Mouse (Mus musculus): ENCODE data around the gene Ttc25.

DNA sequence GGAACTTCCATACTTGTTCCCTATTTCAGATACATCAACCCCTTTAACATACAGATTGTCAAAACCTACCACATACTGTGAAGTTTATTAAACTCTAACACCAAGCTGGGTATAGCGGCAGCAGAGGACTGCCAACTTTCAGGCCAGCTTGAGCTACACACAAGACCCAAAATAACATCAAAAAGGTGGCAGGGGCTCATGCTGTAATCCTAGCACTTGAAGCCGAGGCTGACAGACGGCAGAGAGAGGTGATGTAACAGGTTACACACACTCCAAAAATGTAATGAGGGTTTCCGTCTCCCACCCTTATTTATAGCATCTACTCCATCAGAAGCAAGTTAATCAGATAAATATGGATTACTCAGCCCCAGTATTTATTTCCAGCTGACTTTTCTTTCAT lies 50.1 kb downstream of the Ttc25 start:
- TF ChIP-seq ZNF384 (IDR thresholded peaks at IDR 0.05; ENCODE audit: low read depth, low read length) = no peak
- no peak for TF ChIP-seq ZC3H11A (IDR thresholded peaks at IDR 0.05; ENCODE audit: borderline replicate concordance, low read depth, low read length)
- no peak for TF ChIP-seq MAFK (IDR thresholded peaks at IDR 0.05; ENCODE audit: insufficient read depth, low read depth, low read length)
- no peak for TF ChIP-seq CHD2 (IDR thresholded peaks at IDR 0.05; ENCODE audit: low read depth, low read length)

Measured in ES-E14 (cell line).